Mouse (Mus musculus): ENCODE results near the gene Strap. TPM values are rescaled to one million over a fixed set of nuclear protein-coding genes. Genes with fewer than 3 reads are reported as not detected.

The Strap gene
- polyA plus RNA-seq, 1 experiment from 2014 or later, result 188 TPM

- Histone ChIP-seq H3K9me3 (ENCODE audit: control insufficient read depth, low read length) (no peaks in the 10 kb centered on the region), H3K9ac (replicated peaks; ENCODE audit: low read depth, low read length) (no peak overlapping the region), H3K27me3 (replicated peaks; ENCODE audit: control insufficient read depth, insufficient read depth, low read length) (no peaks in the 10 kb centered on the region), H3K36me3 (ENCODE audit: control insufficient read depth, insufficient read depth) (no peaks in the 10 kb centered on the region), H3K4me3 (replicated peaks; ENCODE audit: low read length) (no peak overlapping the region), H3K4me1 (replicated peaks; ENCODE audit: control insufficient read depth, insufficient read depth, low read length) (peaks cover 7% of the 10 kb centered on the region), H3K27ac (ENCODE audit: low read length) (no peak overlapping the region), H3K4me2 (ENCODE audit: low read length) (no peak overlapping the region)
- WGBS, result 51% methylated on average over 5 of the region's 5 CpGs
- ATAC-seq, result no peak
Observed at GRCm38 (mm10) chr6:137716802-137717201, 18.1 kb upstream of the Strap start.

- no peak overlapping the region for H3K4me2 ChIP-seq (ENCODE audit: low read length)
- ATAC-seq, result no peak
- no peaks in the 10 kb centered on the region for H3K4me1 ChIP-seq (replicated peaks; ENCODE audit: control insufficient read depth, insufficient read depth, low read length)
- no peak overlapping the region for H3K27ac ChIP-seq (ENCODE audit: low read length)
- H3K27me3 ChIP-seq (replicated peaks; ENCODE audit: control insufficient read depth, insufficient read depth, low read length), result no peaks in the 10 kb centered on the region
- no peak overlapping the region for H3K9ac ChIP-seq (replicated peaks; ENCODE audit: low read depth, low read length)
- no peak overlapping the region for H3K4me3 ChIP-seq (replicated peaks; ENCODE audit: low read length)
- WGBS, result 88% methylated on average over 15 of the region's 15 CpGs
- H3K9me3 ChIP-seq (ENCODE audit: control insufficient read depth, low read length), result no peaks in the 10 kb centered on the region
- no peaks in the 10 kb centered on the region for H3K36me3 ChIP-seq (ENCODE audit: control insufficient read depth, insufficient read depth)
Observed at GRCm38 (mm10) chr6:137722220-137722931, 12.5 kb upstream of the Strap start.

DNA sequence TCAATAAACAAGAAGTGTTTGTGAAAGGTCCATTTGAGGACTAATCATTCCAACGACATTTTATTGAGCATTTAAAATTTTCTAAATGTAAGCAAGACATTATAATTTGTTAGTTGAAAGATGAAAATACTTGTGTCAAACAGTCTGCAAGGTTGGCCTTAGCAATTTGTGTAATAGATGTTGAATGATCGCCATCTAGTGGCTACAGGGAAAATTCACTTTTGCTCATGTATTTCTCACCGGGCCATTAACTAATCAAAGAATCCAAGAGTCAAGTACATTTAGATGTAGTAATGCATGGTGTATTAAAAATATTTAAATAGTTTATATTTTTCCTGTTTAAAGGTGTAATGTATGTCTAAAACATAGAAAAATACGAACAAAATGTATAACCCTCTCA lies 11.0 kb upstream of the Strap start:
- 6% methylated on average over 4 of the region's 4 CpGs for WGBS
- H3K36me3 ChIP-seq (ENCODE audit: control insufficient read depth, insufficient read depth), result no peaks in the 10 kb centered on the region

GRCm38 (mm10) chr6:137734460-137734845 lies 425 bp upstream of the Strap start:
- Histone ChIP-seq H3K27ac (ENCODE audit: low read length) (peak overlapping the region; percentile 16), H3K9ac (replicated peaks; ENCODE audit: low read depth, low read length) (peak overlapping the region; percentile 41), H3K4me3 (replicated peaks; ENCODE audit: low read length) (peak overlapping the region; percentile 85), H3K27me3 (replicated peaks; ENCODE audit: control insufficient read depth, insufficient read depth, low read length) (no peaks in the 10 kb centered on the region; the same call in 1 of the 2 replicates), H3K36me3 (ENCODE audit: control insufficient read depth, insufficient read depth) (0 out of 2 replicates have a peak, but pooled peaks cover 4% of the 10 kb centered on the region), H3K4me2 (ENCODE audit: low read length) (peak overlapping the region; percentile 57), H3K9me3 (ENCODE audit: control insufficient read depth, low read length) (no peaks in the 10 kb centered on the region), H3K4me1 (replicated peaks; ENCODE audit: control insufficient read depth, insufficient read depth, low read length) (peaks cover 14% of the 10 kb centered on the region)
- 9% methylated on average over 7 of the region's 7 CpGs for WGBS
- ATAC-seq, result peak; percentile 11; the same call in 1 of the 2 replicates

More for the DNA sequence above, 11.0 kb upstream of the Strap start:
- no peak overlapping the region for H3K4me2 ChIP-seq (ENCODE audit: low read length)
- no peak overlapping the region for H3K4me3 ChIP-seq (replicated peaks; ENCODE audit: low read length)
- H3K27me3 ChIP-seq (replicated peaks; ENCODE audit: control insufficient read depth, insufficient read depth, low read length), result no peaks in the 10 kb centered on the region
- H3K9me3 ChIP-seq (ENCODE audit: control insufficient read depth, low read length), result no peaks in the 10 kb centered on the region
- peak; percentile 59 for ATAC-seq
- no peaks in the 10 kb centered on the region for H3K4me1 ChIP-seq (replicated peaks; ENCODE audit: control insufficient read depth, insufficient read depth, low read length)
- H3K9ac ChIP-seq (replicated peaks; ENCODE audit: low read depth, low read length), result no peak overlapping the region
- no peak overlapping the region for H3K27ac ChIP-seq (ENCODE audit: low read length)

GRCm38 (mm10) chr6:137735671-137736238 lies 877 bp downstream of the Strap start:
- Histone ChIP-seq H3K4me1 (replicated peaks; ENCODE audit: control insufficient read depth, insufficient read depth, low read length) (peaks cover 14% of the 10 kb centered on the region), H3K36me3 (ENCODE audit: control insufficient read depth, insufficient read depth) (peaks cover 8% of the 10 kb centered on the region; the same call in 1 of the 2 replicates), H3K4me3 (replicated peaks; ENCODE audit: low read length) (peak overlapping the region; percentile 85), H3K4me2 (ENCODE audit: low read length) (peak overlapping the region; percentile 84), H3K27me3 (replicated peaks; ENCODE audit: control insufficient read depth, insufficient read depth, low read length) (no peaks in the 10 kb centered on the region; the same call in 1 of the 2 replicates), H3K9me3 (ENCODE audit: control insufficient read depth, low read length) (no peaks in the 10 kb centered on the region), H3K9ac (replicated peaks; ENCODE audit: low read depth, low read length) (peak overlapping the region; percentile 84), H3K27ac (ENCODE audit: low read length) (peak overlapping the region; percentile 75)
- WGBS, result 8% methylated on average over 17 of the region's 17 CpGs
- ATAC-seq, result no peak

GRCm38 (mm10) chr6:137740972-137741371 lies 6.1 kb downstream of the Strap start:
- H3K36me3 ChIP-seq (ENCODE audit: control insufficient read depth, insufficient read depth), result peaks cover 30% of the 10 kb centered on the region
- 97% methylated on average over 2 of the region's 2 CpGs for whole genome bisulfite sequencing

DNA sequence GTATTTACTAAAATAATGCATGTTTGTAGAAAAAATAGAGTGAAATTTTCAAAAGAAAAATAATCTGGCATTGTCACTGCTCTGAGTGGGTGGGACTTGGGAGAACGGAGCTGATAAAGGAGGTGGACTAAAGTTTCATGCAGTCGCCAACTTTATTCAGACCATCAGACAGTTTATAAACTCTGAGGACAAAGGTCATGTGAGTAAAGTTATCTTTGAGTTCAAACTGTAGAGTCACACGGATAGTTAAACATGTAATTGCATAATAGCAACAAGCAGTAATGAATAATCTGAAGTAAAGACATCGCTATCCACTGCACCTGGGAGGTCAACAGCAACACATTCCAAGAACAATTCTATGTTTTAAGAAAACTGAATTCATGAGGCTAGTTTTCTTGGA lies 9.8 kb downstream of the Strap start:
- no peak for ATAC-seq
- H3K9me3 ChIP-seq (ENCODE audit: control insufficient read depth, low read length), result no peaks in the 10 kb centered on the region
- H3K4me2 ChIP-seq (ENCODE audit: low read length), result no peak overlapping the region
- H3K27me3 ChIP-seq (replicated peaks; ENCODE audit: control insufficient read depth, insufficient read depth, low read length), result no peaks in the 10 kb centered on the region
- no peak overlapping the region for H3K4me3 ChIP-seq (replicated peaks; ENCODE audit: low read length)
- WGBS, result 93% methylated on average over 4 of the region's 4 CpGs
- no peak overlapping the region for H3K9ac ChIP-seq (replicated peaks; ENCODE audit: low read depth, low read length)
- H3K4me1 ChIP-seq (replicated peaks; ENCODE audit: control insufficient read depth, insufficient read depth, low read length), result no peaks in the 10 kb centered on the region
- peaks cover 38% of the 10 kb centered on the region for H3K36me3 ChIP-seq (ENCODE audit: control insufficient read depth, insufficient read depth)
- no peak overlapping the region for H3K27ac ChIP-seq (ENCODE audit: low read length)

More at GRCm38 (mm10) chr6:137740972-137741371, 6.1 kb downstream of the Strap start:
- H3K4me2 ChIP-seq (ENCODE audit: low read length), result no peak overlapping the region
- H3K4me1 ChIP-seq (replicated peaks; ENCODE audit: control insufficient read depth, insufficient read depth, low read length), result peaks cover 6% of the 10 kb centered on the region
- no peaks in the 10 kb centered on the region for H3K27me3 ChIP-seq (replicated peaks; ENCODE audit: control insufficient read depth, insufficient read depth, low read length)
- no peak overlapping the region for H3K4me3 ChIP-seq (replicated peaks; ENCODE audit: low read length)
- no peak for ATAC-seq
- H3K9ac ChIP-seq (replicated peaks; ENCODE audit: low read depth, low read length), result no peak overlapping the region
- no peak overlapping the region for H3K27ac ChIP-seq (ENCODE audit: low read length)
- H3K9me3 ChIP-seq (ENCODE audit: control insufficient read depth, low read length), result no peaks in the 10 kb centered on the region

DNA sequence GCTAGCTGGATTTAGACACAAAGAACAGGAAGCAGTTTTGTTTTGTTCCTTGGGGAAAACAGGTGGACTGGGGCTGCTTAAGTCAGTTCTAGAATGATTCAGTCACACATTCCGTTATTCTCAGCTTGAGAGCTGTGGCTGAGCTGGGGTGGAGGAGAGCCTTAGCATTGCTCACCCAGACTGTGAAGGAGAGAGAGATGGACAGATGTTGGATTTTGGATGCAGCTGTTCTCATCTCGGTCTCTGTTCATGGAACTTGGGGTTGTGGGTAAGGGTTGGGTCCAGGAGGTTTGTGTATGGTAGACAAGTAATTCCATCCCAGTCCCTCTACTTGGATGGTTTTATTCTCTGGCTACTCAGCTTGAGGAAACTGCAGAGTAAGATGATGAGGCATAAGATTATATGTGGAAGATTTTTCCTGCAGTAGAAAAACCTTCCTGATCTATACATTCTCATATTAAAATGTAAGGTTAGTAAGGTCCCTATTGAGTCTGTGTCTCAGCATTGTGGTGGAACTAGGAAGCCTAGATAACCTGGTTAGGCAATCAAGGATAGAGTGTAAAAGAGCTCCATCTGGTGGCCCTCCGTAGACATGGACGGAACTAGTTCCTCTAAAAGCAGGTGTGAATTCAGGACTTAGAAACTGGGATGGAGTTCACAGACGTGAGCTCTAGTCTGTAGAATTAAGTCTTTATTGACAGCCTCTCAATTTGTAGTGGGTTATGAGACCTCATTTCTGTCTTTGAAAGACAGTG lies 12.5 kb downstream of the Strap start:
- no peak overlapping the region for H3K4me2 ChIP-seq (ENCODE audit: low read length)
- no peak overlapping the region for H3K27ac ChIP-seq (ENCODE audit: low read length)
- H3K36me3 ChIP-seq (ENCODE audit: control insufficient read depth, insufficient read depth), result peaks cover 43% of the 10 kb centered on the region
- H3K4me3 ChIP-seq (replicated peaks; ENCODE audit: low read length), result no peak overlapping the region
- ATAC-seq, result peak; percentile 58; the same call in 1 of the 2 replicates
- no peaks in the 10 kb centered on the region for H3K9me3 ChIP-seq (ENCODE audit: control insufficient read depth, low read length)
- no peak overlapping the region for H3K9ac ChIP-seq (replicated peaks; ENCODE audit: low read depth, low read length)
- WGBS, result 78% methylated on average over 5 of the region's 5 CpGs
- no peaks in the 10 kb centered on the region for H3K4me1 ChIP-seq (replicated peaks; ENCODE audit: control insufficient read depth, insufficient read depth, low read length)
- no peaks in the 10 kb centered on the region for H3K27me3 ChIP-seq (replicated peaks; ENCODE audit: control insufficient read depth, insufficient read depth, low read length)

DNA sequence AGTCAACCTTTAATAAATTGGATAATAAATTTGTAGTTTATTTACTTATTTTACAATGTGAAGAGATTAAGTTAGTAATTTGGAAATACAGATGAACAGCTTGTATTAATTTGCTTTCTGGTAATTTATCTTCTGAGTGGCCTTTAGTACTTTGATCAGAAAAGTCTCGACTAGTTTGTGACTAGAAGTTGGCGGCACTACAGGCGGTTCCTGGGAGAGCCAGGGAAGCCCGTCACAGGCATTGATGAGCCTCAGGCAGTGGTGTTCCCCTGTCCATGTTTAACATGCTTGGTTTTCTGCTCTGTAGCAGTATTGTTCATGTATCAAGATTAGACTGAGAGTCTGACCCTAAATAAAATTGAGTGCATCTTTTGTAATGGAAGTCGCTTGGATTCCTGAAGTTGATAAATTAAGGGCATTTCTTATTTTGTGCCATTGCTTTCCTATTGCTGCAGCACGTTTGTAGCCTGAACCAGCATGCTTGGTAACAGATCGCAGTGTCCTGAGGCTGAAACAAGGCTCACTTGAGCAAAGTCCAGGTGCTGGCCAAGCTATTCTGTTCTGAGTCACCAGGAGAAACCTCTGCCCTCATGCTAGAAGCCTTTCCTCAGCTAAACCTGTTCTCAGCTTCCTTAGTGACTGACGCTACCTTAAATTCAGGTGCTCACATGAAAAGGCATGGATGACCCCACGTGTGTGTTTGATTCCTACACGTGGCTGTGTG lies 16.8 kb downstream of the Strap start:
- no peak overlapping the region for H3K4me3 ChIP-seq (replicated peaks; ENCODE audit: low read length)
- ATAC-seq, result no peak

More for the DNA sequence above, 16.8 kb downstream of the Strap start:
- H3K4me2 ChIP-seq (ENCODE audit: low read length), result no peak overlapping the region
- H3K4me1 ChIP-seq (replicated peaks; ENCODE audit: control insufficient read depth, insufficient read depth, low read length), result peaks cover 10% of the 10 kb centered on the region
- no peaks in the 10 kb centered on the region for H3K27me3 ChIP-seq (replicated peaks; ENCODE audit: control insufficient read depth, insufficient read depth, low read length)
- H3K27ac ChIP-seq (ENCODE audit: low read length), result no peak overlapping the region
- 91% methylated on average over 10 of the region's 10 CpGs for WGBS
- peaks cover 27% of the 10 kb centered on the region for H3K36me3 ChIP-seq (ENCODE audit: control insufficient read depth, insufficient read depth)
- no peaks in the 10 kb centered on the region for H3K9me3 ChIP-seq (ENCODE audit: control insufficient read depth, low read length)
- no peak overlapping the region for H3K9ac ChIP-seq (replicated peaks; ENCODE audit: low read depth, low read length)
